Mouse (Mus musculus) gastrocnemius, postnatal 4 days (tissue): ENCODE results near the gene Esr1. TPM values are rescaled to one million over a fixed set of nuclear protein-coding genes. Genes with fewer than 3 reads are reported as not detected.

Experiments used
- DNase-seq, 2 experiments: peaks; one replicate each; pipeline ENCODE4 v3.0.0; 2021 to 2022; ENCODE audit warnings: low spot score in 2 of 2, mixed read lengths in 2 of 2
- total RNA-seq, 2 experiments: library from RNA; stranded (reverse); gene quantifications; 2 replicates each; pipeline ENCODE4 v1.2.3; 2021

The Esr1 gene
- total RNA-seq, 2 experiments from 2014 or later: 25.3 to 32.6 TPM

DNA sequence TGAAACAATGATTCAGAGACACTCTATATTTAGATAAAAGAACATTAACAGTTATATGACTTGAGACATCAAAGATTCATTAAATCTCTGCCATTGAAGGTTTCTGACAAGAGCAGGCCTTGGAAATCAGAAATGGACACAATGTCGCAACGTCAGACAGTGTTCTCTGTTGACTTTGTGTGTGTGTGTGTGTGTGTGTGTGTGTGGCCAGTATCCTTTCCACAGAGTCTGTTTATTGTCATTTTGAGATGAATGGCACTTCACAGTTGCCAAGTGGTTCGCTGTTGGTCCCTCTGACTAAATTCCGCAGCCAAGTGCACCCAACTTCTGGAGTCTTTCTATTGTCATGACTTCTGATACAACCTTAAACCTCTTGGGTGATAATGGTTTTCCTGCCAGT lies 362.9 kb downstream of the Esr1 start:
- no peak for DNase-seq

DNA sequence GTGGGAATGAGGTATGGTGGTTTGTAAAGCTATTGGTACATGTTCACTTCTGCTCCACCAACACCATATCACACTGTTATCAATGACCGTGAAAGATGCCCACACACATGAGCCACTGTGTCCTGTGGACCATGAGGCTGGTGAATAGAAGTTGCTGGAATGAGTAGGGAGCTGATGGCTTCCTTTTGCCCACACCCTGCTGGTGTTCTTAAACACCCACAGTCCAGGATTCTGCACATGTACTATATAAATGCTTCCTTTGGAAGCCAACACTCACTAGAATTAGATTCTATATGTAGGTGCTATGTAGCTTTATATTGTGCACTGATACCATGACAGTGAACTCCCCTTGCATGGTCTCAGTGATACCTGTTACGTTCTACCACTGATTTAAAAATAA lies 365.2 kb downstream of the Esr1 start:
- no peak for DNase-seq

DNA sequence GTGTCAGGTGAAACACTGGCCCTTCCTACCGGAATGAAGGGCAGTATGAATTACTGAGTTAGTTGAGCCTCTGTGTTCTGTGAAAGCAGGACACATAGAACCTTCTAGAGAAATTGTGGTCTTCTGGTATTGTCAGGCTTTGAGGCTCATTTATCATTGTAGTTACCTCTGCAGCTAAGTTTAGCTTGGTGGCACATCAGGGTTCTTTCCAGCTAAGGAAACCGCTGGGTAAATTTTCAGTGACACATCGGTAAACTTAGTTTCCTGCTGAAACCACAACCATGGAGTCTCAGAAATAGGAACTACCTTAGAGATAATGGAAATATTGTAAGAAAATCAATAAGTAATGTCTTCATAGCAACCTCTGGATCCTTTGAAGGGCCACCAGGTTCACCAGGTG lies 366.0 kb downstream of the Esr1 start:
- DNase-seq: no peak

DNA sequence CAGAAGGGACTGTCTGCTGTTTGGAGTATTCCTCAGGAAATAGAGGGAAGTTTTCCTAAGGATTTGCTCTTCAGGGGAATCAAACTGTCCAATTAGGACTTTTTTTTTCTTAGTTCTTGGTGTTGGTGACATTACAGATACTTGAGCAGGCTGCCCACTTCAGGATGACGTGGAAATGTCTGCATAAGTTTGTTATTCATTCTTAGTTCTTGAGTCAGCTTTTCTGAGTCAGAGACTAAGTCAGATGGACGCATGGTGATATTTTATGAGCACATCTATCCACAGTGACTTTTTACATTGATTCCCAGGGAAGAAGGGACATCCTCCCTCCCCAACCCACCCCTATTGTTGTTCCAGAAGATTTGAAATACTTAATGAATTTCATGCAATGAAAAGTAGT lies 372.5 kb downstream of the Esr1 start:
- DNase-seq: no peak

DNA sequence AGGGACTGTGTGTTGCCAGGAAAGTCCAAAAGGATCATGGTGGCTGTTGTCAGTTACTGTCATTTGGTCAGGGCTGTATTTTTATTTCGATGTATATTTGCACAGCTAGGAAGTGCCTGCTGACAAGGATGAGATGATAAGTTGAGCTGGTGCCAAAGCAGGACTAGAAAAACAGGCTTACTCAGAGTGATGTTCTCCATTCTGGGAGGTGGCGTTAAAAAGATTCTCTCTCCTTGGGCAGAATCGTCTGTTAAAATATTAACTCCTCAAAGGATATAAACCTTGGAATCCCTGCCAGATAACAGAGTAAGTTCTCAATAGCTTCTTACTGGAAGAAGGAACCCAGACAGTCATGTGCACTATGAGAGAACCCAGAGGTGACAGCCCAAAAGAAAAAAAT lies 382.4 kb downstream of the Esr1 start:
- DNase-seq: no peak

DNA sequence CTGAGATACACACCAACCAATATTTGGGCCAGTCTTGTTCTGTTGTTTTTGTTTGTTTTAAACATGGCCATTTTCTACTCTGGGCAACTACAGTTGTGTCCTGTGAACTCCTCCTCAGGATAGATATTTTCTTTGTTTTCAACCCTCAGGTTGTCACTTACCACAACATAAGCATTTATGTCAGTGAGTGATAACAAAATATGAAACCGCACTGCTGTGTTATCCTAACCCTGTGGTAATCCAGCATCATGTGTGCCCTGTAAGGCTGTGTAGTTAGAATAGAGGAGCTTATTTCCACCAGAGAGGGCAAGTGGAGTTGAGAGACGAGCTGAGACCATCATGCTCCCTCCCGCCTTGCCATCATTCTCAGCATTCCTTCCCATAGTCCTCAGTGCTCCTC lies 385.2 kb downstream of the Esr1 start:
- no peak for DNase-seq

DNA sequence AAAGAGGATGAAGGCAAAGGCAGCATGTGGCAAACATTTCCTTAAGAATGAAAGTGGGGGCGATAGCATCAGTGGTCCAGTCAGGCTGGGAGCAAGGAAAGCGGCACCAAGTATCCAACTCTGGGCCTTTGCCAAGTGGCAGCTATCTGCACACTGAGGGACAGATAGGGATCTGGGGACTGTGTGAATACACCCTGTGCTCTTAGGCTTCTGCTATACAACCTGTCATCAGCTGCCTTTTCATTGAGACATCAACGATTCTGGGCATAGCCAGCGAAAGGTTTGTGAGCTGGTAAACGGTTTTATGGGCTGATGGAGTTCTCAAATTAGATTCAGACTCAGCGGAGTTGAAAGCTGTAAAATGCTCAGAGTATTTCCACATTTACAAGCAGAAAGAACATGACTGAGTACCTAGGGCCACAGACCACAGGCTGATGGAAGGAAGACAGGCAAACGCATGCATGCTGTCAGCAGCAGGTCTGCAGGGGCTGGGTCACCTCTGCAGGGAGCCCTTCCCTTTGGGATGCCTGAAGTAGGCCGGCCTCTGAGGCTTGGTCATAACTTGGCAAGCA lies 397.5 kb downstream of the Esr1 start:
- no peak for DNase-seq

DNA sequence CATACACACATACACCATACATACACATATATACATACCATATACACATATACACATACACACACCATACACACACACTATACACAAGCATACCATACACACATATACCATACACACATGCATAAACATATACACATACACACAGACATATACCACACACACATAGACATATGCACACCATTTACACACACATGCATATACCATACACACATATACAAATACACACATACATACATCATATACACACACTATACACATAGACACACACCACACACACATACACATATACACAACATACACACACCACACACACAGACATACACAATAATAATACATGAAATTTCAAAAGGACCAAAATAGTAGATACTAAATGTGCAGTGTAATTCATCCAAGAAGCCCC lies 400.6 kb downstream of the Esr1 start:
- no peak for DNase-seq

DNA sequence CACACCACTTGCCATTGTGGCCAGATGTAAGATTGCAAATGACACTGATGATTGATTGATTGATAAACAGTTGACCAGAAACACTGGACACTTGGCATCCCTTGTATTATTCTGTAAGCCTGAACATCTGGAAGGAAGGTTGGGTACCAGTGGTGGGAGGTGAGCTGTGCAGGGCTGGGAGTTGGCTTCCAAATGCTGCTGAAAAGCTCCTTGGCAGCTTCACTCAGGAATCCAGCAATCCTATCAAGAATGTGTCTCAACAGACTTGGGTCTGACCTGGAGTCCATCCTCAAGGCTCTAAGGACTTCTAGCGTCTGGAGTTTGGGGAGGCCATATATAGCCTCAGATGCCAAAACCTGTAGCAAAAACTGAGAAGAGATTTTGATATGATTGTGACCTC lies 403.6 kb downstream of the Esr1 start:
- no peak for DNase-seq

DNA sequence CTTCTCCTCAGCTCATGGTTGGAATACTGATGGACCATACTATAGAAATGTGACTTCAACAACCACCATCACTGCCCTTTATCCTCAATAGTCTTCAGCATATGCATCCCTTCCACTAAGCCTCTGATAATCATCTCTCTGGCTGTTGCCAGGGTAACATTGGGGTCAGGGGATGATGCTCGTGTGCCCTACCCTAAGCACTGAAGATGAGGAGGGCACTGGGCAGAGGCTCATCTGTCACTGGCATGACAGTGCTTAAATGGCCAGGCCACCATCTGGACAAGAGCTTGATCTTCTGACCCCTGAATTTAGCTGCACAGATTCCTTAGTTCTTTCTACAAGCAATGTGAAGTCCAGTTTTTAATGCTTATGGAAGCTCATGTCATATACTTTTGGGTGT lies 405.8 kb downstream of the Esr1 start:
- no peak for DNase-seq

DNA sequence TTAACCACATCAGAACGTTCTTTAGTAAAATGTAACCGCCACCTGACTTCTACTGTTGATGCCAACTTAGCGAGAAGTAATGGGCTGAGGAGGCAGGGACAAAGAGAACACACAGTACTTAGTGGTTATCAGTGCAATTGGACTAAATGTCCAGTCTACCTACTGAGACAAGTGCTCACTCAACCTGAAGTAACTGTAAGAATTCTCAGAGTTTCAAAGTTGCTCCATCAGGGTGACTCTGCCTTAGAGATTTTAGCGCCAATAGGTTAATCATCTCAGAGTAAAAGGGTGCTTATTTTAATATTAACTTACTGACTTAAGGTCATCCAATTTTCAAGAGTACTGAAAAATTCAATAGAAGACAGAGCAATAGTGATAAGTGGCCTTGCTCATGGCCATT lies 414.5 kb downstream of the Esr1 start:
- no peak for DNase-seq

DNA sequence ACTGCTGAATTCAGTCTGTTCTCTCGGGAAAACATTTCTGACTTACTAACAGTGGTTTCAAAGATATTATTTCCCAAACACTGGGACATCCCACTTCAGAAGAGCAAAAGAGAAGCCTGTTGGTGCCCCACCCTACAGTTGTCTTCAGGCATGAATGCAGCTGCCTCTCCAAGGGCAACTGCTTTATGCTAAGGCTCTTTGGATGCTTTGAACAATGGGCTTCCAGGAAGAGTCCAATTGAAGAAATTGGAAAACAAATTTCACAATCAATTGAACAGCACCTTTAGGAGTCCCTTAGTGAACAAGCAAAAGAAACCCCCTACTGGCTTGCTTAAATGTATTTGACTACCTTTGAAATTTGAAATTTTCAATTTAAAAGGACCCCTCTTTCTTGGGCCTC lies 415.8 kb downstream of the Esr1 start:
- no peak for DNase-seq

DNA sequence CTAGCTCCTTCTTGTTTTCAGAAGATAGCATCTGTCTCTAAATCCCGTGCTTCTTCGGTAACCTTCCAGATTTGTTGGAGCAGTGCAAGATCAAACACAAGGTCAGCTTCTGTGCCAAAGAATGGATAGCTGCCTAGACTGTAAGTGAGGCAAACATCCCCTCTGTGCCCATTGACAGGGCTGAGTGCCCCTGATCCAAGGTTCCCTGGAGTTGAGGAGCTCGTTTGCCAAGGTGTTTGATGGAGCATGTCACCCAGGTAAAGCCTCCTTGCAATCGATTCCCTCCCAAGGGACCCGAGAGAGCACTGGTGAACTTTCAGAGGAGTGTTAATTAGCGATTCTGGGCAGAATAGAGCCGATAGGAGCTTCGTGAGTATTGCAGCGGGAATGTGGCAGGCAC lies 416.9 kb downstream of the Esr1 start:
- no peak for DNase-seq

DNA sequence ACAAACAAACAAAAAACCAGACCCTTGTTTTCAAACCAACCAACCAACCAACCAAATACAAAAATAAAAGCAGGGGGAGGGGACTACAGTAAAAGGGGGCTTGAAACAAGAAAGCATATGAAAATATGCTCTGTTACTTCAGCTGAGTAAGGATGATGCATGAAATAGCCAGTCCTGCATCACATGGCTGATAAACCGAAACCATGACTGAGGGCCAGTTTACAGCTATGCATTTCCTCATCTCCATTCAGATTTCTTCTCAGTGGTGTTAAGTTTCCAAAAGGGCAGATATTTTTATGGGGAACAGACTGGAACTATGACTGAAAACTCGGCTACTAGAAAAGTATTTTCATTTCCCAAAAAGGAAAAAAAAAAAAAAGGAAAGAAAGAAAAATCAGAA lies 417.8 kb downstream of the Esr1 start:
- no peak for DNase-seq

DNA sequence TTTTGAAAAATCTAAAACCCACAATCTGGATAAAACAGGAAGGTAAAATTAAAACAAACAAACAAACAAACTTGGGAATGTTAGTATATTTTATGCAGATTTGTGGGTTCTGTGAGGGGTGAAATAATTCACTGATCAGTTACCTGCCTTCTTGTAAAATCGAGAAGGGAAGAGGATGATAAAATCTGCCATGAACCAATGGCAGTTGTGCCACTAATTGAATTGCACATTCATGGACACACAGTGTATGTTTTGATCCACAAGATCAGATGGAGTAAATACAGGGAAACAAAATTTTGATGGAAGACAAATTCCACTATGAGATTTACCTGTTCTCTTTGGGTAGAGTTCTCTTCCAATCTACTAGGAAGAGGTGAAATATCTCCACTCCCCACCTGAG lies 418.5 kb downstream of the Esr1 start:
- no peak for DNase-seq

DNA sequence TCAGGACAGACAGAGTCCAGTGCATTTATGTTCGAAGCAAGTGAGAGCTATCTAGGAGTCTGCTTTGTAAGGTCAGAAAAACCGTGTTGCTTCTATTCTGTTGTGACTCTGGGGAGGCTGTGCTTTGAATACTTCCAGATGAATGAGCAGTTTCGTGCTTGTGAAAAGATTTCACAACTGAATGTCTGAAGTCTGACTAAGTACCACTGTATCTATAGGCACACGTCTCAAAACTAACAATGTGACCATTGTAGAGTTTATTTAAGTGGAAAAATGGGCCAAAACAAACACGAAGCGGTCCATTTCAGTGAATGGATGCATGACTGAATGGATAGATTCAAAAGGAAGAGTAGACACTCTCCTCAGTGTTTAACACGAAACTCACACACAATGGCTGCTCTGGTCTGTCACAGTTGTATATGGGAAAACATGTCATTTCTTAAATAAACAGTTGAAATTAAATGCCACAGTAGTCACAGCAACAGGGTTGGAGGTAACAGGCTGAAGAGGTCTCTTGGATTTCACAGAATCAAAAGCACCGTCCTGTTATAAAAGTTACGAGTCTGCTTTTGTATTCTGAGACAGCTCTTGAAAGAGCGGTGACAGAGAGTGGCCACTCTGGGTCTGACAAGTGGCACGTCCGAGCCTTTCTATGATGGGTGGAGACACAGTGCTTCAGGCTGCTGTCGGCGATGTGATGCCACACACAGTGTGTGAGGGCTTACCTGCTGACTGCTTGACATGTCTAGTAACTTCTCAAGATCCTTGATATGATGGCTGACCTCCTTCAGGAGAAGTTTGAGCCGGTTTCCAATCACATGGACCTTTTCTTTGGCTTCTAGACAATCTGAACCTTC lies 421.0 kb downstream of the Esr1 start:
- DNase-seq: no peak

DNA sequence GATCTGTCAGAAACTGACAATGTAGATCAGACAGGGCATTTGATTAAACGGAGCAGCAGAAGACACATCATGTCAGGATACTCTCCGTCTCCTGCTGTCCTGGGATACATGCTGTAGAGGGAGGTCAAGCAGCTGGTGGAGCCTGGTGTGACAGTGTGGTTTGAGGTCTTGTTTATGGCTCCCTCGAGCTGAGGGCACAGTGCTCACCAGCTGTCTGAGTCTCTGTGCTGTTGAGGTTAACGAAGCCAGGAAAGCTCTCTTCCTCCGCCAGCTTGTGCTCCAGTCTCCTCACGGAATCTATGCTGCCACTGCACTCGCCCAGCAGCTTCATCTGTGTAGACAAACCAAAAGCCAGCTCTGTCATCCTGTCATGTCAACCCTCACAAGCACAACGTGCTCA lies 429.9 kb downstream of the Esr1 start:
- no peak for DNase-seq

DNA sequence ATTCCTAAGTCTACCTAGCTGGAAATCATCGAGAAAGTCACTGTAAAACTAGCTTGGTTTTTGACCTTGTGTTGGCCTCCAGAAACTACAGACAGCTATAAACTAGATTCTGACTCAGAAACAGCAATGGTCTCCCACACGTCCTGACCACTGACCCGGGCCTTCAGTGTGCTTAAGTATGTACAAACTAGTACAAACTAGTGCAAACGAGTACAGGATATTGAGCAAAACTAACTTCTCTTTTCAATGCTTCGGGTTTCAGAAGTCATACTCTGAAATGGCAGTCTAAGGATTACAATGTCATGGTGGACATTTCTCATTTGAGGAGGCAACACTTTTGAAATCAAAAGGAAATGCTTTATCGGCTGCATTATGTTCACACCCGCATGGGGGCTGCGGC lies 433.1 kb downstream of the Esr1 start:
- DNase-seq: no peak

DNA sequence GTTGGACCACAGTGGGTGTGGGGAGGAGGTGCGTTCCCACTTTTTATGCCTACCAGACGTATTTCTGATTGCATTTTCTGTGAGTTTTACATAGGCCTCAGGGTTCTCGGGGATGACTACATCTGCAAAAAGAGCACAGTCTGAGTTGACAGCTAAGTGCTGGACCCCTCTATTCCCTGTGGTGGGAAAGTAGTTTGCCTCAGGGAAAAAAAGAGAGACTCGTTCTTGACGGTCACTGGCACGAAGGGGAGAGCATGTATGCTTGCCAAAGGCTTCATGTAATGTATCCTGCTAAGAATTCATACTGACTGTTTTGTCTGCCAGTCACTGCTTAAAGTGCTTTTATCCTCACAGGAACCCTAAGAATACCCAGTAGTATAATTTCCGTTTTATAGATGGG lies 433.8 kb downstream of the Esr1 start:
- DNase-seq: no peak

DNA sequence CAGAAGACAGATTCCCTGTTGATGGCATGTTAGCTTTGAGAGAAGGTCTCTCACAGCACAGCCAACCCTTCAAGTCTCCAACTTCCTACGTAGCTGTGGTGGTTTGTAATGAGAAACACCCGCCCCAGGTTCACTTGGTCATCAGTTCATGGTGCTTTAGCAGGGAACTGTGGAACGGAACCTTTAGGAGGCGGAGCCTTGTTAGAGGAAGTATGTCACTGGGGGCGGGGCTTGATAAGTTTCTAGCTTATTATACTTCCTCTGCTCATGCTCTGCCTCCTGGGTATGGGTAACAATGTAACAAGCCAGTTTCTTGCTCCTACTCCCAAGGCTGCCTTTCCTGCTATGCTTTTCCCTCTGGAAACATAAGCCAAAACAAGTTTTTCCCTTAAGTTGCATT lies 434.3 kb downstream of the Esr1 start:
- DNase-seq: no peak
